Mouse (Mus musculus): Measurements from ENCODE around the gene Sema3b.

DNA sequence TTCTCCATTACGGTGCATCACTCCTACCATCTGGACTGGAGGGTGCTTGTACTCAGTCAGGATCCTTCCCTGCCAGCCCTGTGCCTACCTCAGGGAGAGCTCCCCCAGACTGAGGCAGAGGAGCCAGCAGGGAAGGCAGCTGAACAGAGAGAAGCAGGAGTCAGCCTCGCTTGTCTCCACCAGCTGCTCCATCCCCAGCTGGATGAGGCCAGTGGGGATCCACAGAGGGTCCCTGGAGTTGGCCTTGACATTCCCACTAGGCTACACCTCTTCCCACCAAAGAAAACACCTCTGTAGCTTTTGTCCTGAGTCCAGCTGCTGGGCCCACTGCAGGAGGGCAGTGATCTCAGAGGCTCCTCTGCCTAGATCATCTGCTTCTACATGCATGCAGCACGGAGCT is 15.9 kb upstream of the Sema3b start:
- TF ChIP-seq GATA1 (IDR thresholded peaks at IDR 0.05; ENCODE audit: low read length) (no peak), TAL1 (IDR thresholded peaks at IDR 0.05; ENCODE audit: low read length) (no peak)

All from erythroblast, embryonic 14.5 days (primary cell).